In genomic region chr14:27319386-27319785, GRCm38 (mm10) we compare ENCODE assay signal across 26 mouse cellular contexts.
"Had no signal": no experiment of that assay in that cellular context is flagged by ENCODE, and none has a peak within 500 bp of the region (broad histone marks: within the 10 kb centered on the region; RNA-seq: fewer than 3 reads in every experiment).

No protein-coding gene starts in this region.

- H3K4me2 ChIP-seq: heart, embryonic 11.5 days; heart, embryonic 13.5 days; heart, embryonic 15.5 days; hindbrain, embryonic 13.5 days; hindbrain, embryonic 15.5 days; kidney, embryonic 15.5 days; limb, embryonic 12.5 days; liver, embryonic 11.5 days; liver, embryonic 13.5 days had no signal

- H3K9ac ChIP-seq: heart, embryonic 13.5 days; heart, embryonic 15.5 days; hindbrain, embryonic 13.5 days; hindbrain, embryonic 15.5 days; kidney, embryonic 15.5 days; limb, embryonic 12.5 days; liver, embryonic 13.5 days had no signal

- H3K4me1 ChIP-seq: hindbrain, embryonic 13.5 days; hindbrain, embryonic 15.5 days; kidney, embryonic 15.5 days; liver, embryonic 13.5 days had no signal

- H3K27me3 ChIP-seq: heart, embryonic 13.5 days; heart, embryonic 15.5 days; hindbrain, embryonic 13.5 days; hindbrain, embryonic 15.5 days; kidney, embryonic 15.5 days; limb, embryonic 12.5 days; liver, embryonic 13.5 days had no signal

- DNase-seq: gastrocnemius, postnatal 14 days; gastrocnemius, postnatal 36 days; heart, adult 18-20 months; heart, postnatal 14 days; heart, postnatal 36 days; kidney, adult 11 months; kidney, adult 2 months; kidney, adult 9 months; kidney, postnatal 14 days; kidney, postnatal 36 days; layer of hippocampus, adult 9-11 months; layer of hippocampus, postnatal 36 days; liver; liver, embryonic 13.5 days had no signal

- H3K27ac ChIP-seq: heart, embryonic 13.5 days; heart, embryonic 15.5 days; hindbrain, embryonic 13.5 days; hindbrain, embryonic 15.5 days; hindbrain, postnatal 0 days; kidney, embryonic 15.5 days; kidney, postnatal 0 days; limb, embryonic 10.5 days; limb, embryonic 12.5 days; liver, embryonic 13.5 days had no signal

- H3K9me3 ChIP-seq: heart, embryonic 13.5 days; heart, embryonic 15.5 days; hindbrain, embryonic 13.5 days; hindbrain, embryonic 15.5 days; kidney, embryonic 15.5 days; limb, embryonic 10.5 days; limb, embryonic 12.5 days; liver, embryonic 13.5 days had no signal

- H3K36me3 ChIP-seq: heart, embryonic 13.5 days; heart, embryonic 15.5 days; hindbrain, embryonic 13.5 days; hindbrain, embryonic 15.5 days; kidney, embryonic 15.5 days; limb, embryonic 10.5 days; limb, embryonic 12.5 days; liver, embryonic 13.5 days had no signal

- H3K4me3 ChIP-seq: heart, embryonic 13.5 days; heart, embryonic 15.5 days; hindbrain, embryonic 13.5 days; hindbrain, embryonic 15.5 days; kidney, embryonic 15.5 days; limb, embryonic 10.5 days; limb, embryonic 12.5 days; liver, embryonic 13.5 days had no signal

- ATAC-seq: hindbrain, postnatal 0 days; intestine, embryonic 16.5 days had no signal
